Mouse (Mus musculus) heart, embryonic 12.5 days (tissue): ENCODE measurements around the gene Colec11. TPM values are rescaled to one million over a fixed set of nuclear protein-coding genes. Genes with fewer than 3 reads are reported as not detected.

Experiments used
- ATAC-seq: fragments of 200-750 bp; cut with Nextera tagmentation; 2 replicates; pipeline ENCODE4 v1.8.0; 2017; ENCODE audit warnings: moderate TSS enrichment, moderate library complexity; ENCODE audit not compliant: insufficient number of reproducible peaks, low FRiP score
- H3K27ac ChIP-seq: fragments of 300-500 bp; sonication (generic); 2 replicates; pipeline ENCODE4 v1.5.1; 2016; ENCODE audit warnings: mild to moderate bottlenecking, moderate library complexity; ENCODE audit not compliant: poor library complexity, severe bottlenecking
- H3K27me3 ChIP-seq: fragments of 300-500 bp; sonication (generic); replicated peaks from 2 replicates; pipeline ENCODE4 v1.6.1; 2016; ENCODE audit warnings: mild to moderate bottlenecking, moderate library complexity
- H3K36me3 ChIP-seq: fragments of 300-500 bp; sonication (generic); 2 replicates; pipeline ENCODE4 v1.6.1; 2016; ENCODE audit warnings: mild to moderate bottlenecking, moderate library complexity
- H3K4me1 ChIP-seq: fragments of 300-500 bp; sonication (generic); replicated peaks from 2 replicates; pipeline ENCODE4 v1.6.1; 2016; ENCODE audit warnings: mild to moderate bottlenecking
- H3K4me2 ChIP-seq: fragments of 300-500 bp; sonication (generic); 2 replicates; pipeline ENCODE4 v1.6.1; 2016; ENCODE audit warnings: mild to moderate bottlenecking, moderate library complexity
- H3K4me3 ChIP-seq: fragments of 300-500 bp; sonication (generic); 2 replicates; pipeline ENCODE4 v1.5.1; 2016; ENCODE audit warnings: mild to moderate bottlenecking
- H3K9ac ChIP-seq: fragments of 300-500 bp; sonication (generic); 2 replicates; pipeline ENCODE4 v1.6.1; 2016; ENCODE audit warnings: mild to moderate bottlenecking, moderate library complexity
- H3K9me3 ChIP-seq: fragments of 300-500 bp; sonication (generic); replicated peaks from 2 replicates; pipeline ENCODE4 v1.6.1; 2016; ENCODE audit warnings: mild to moderate bottlenecking, moderate library complexity
- WGBS: fragments of 180-500 bp; shearing (Covaris S2); methylation state at CpG from one replicate; pipeline ENCODE4 v1.1.7; 2016; 5-methylcytosine and 5-hydroxymethylcytosine counted together
- polyA plus RNA-seq: library from polyadenylated mRNA; unstranded; fragments of >200 nt; fragmentation: Nextera tagmentation; extraction: Ambion mirVana; gene quantifications from 2 replicates; pipeline ENCODE4 v1.2.1, GENCODE M21; 2016

Gene Colec11
- polyA plus RNA-seq: 6.3 and 6.5 TPM in 2 replicates

DNA sequence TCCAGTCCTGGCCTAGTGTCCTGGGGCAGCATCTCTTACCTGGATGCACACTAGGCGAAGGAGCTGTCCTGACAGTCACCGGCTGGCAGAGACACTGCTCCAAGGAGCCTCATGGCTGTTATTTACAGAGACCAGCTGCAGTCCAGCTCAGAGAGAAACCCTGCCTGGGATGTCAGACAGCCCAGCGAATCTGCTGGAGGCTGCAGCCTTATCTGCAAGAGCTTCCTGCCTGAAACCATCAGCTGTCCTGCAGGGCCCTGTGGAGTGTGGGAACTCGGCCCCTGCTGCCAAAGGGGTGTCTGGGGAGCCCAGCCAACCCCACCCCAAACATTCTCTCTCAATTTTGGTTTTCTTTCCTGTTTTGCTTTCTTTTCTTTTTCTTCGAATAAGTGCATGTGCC, at the start of gene Colec11:
TSS of gene Colec11 (minus strand) at position 183 of the 400 bp plus-strand sequence.
- H3K4me3 ChIP-seq: no peak within 1 kb of the TSS
- H3K9ac ChIP-seq: 0 out of 2 replicates have a peak within 1 kb of the TSS, but pooled peaks have one; percentile 10
- WGBS: 15% methylated on average over 5 of the region's 5 CpGs
- H3K27me3 ChIP-seq: no peaks in the 10 kb centered on the region
- H3K4me2 ChIP-seq: peak within 1 kb of the TSS; percentile 56
- H3K27ac ChIP-seq: peak within 1 kb of the TSS; percentile 75
- ATAC-seq: peak; percentile 62; the same call in 1 of the 2 replicates
- no peaks in the 10 kb centered on the region for H3K9me3 ChIP-seq
- H3K4me1 ChIP-seq: peaks cover 26% of the 10 kb centered on the region
- peaks cover 4% of the 10 kb centered on the region for H3K36me3 ChIP-seq

DNA sequence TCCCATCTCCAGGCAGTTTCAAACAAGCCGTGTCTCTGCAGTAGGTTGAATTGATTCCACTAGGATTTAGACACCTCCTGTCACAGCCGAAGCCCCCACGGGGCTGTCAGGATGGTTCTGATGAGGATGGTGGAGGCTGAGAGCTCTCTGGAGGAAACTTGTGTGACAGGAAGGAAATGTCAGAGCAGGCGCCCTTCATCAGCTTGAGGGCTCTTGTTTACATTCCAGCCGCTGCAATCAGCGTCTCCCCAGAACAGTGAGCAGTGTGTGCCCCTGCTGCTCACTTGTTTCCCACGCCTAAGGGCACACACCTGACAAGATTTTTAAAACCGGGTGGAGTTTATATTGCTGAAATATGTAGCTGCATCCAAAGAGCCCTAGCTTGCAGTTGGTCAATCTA, 44.1 kb upstream of the Colec11 start:
- 21% methylated on average over 8 of the region's 8 CpGs for WGBS
- peaks cover 11% of the 10 kb centered on the region for H3K4me1 ChIP-seq
- no peaks in the 10 kb centered on the region for H3K36me3 ChIP-seq
- H3K27ac ChIP-seq: no peak overlapping the region
- H3K9me3 ChIP-seq: no peaks in the 10 kb centered on the region
- no peak for ATAC-seq
- no peak overlapping the region for H3K4me2 ChIP-seq
- no peak overlapping the region for H3K4me3 ChIP-seq
- H3K9ac ChIP-seq: no peak overlapping the region
- H3K27me3 ChIP-seq: no peaks in the 10 kb centered on the region

DNA sequence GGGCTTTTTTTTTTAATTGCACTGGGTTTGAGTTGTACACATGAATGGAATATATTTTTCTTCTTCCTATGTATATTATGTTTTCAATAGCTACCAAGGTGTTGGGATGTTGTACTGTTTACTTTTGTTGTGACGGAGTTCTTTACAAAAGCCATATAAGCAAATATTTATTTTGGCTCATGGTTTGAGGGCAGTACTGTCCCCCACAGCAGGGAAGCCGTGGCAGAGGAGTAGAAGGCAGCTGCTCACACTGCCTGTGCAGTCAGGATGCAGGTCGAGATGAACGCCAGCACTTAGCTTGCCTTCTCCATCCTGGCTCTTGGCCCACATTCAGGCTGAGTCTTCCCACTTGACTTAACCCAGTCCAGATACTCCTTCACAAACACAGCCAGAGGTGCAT, 43.6 kb upstream of the Colec11 start:
- Histone ChIP-seq H3K27me3 (no peaks in the 10 kb centered on the region), H3K27ac (no peak overlapping the region), H3K4me3 (no peak overlapping the region), H3K9me3 (no peaks in the 10 kb centered on the region), H3K4me2 (no peak overlapping the region), H3K4me1 (peaks cover 11% of the 10 kb centered on the region), H3K36me3 (no peaks in the 10 kb centered on the region), H3K9ac (no peak overlapping the region)
- no peak for ATAC-seq
- WGBS: 56% methylated on average over 4 of the region's 4 CpGs

DNA sequence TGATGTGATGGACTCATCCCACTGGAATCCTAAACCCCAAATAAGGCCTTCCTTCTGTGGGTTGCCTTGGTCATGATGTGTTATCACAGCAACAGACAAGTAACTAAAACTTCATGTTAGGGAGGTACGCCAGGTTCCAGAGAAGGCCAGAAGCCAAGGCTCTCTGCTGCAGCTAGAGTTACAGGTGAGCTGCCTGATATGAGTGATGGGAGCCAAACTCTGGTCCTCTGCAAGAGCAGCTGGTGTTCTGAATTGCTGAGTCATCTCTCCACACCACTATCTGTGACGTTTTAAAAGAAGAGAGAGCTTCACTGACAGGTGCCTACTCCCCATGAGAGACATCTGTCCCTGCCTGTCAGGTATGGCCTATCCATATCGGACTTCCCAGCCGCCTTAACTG, 39.5 kb upstream of the Colec11 start:
- Histone ChIP-seq H3K36me3 (peaks cover 33% of the 10 kb centered on the region), H3K9ac (no peak overlapping the region), H3K4me2 (no peak overlapping the region), H3K9me3 (no peaks in the 10 kb centered on the region), H3K4me1 (peaks cover 9% of the 10 kb centered on the region), H3K27ac (no peak overlapping the region), H3K4me3 (no peak overlapping the region), H3K27me3 (no peaks in the 10 kb centered on the region)
- 79% methylated on average over 4 of the region's 4 CpGs for WGBS
- ATAC-seq: no peak

DNA sequence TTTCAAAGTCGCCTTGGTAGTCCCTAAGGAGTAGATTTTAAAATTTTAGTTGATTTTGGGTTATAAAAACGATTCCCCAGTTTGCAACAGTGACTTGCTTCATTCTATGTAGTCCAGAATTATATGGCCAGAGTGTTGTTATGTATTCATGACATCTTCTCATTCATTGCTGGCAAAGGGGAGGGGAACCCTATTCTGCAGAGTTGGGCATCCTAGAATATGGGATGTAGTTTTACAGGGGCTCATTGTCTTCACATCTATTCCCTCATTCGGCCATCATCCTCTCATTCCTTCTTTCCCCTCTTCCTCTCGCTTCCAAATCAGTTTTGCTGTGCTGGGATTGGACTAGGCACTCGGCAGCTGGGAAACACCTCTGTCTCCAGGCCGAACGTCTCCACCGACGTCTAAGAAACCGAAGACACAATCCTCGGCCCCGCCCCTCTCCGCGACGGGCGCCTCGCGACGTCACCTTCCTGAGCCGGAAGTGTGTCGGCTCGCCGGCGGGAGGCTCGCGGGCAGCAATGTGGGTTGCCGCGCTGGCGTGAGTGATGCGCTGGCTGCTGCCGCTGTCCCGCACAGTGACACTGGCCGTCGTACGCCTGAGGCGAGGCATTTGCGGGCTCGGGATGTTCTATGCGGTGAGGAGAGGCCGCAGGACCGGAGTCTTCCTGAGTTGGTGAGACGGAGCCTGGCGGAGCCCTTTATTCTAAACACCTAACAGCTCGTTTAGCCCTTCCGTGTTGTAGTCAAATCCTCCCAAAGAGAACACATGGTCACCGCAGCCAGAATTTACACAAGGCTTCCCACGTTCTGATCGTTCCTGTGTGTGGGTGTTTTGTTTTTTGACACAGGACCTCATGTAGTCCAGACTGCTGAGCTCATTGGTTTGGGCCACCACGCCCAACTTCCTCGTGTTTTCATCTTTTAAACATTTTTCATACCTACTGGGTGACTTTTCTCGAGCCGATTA, 26.2 kb upstream of the Colec11 start, which contains the start of gene Rnaseh1:
TSS of gene Rnaseh1 (plus strand) at position 462 of the 970 bp plus-strand sequence.
- ATAC-seq: peak; percentile 89
- 2% methylated on average over 52 of the region's 52 CpGs for WGBS

DNA sequence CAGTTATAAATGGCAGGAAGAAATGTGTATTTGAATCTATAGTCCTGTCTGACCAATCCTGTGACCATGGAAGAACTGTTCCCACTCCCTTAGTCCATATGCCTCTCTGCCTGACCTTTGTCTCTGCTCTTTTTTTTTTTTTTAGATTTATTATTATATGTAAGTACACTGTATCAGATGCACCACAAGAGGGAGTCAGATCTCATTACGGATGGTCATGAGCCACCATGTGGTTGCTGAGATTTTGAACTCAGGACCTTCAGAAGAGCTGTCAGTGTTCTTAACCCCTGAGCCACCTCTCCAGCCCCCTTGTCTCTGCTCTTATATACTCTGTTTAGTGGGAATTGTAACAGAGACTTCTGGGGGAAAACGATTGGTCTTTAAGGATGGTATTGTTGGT, 15.6 kb upstream of the Colec11 start:
- Histone ChIP-seq H3K27me3 (peaks cover 13% of the 10 kb centered on the region; the same call in 1 of the 2 replicates), H3K4me3 (no peak overlapping the region), H3K9me3 (no peaks in the 10 kb centered on the region), H3K4me2 (no peak overlapping the region), H3K27ac (no peak overlapping the region), H3K4me1 (peaks cover 10% of the 10 kb centered on the region), H3K9ac (no peak overlapping the region), H3K36me3 (peaks cover 9% of the 10 kb centered on the region)
- no peak for ATAC-seq
- 74% methylated on average over 2 of the region's 2 CpGs for WGBS

More for the DNA sequence above, 26.2 kb upstream of the Colec11 start, which contains the start of gene Rnaseh1:
- no peaks in the 10 kb centered on the region for H3K27me3 ChIP-seq
- H3K27ac ChIP-seq: no peak within 1 kb of the TSS; the same call in 1 of the 2 replicates
- peaks cover 14% of the 10 kb centered on the region for H3K36me3 ChIP-seq
- H3K9me3 ChIP-seq: no peaks in the 10 kb centered on the region
- H3K4me1 ChIP-seq: peaks cover 5% of the 10 kb centered on the region
- H3K4me2 ChIP-seq: peak within 1 kb of the TSS; percentile 72
- H3K4me3 ChIP-seq: peak within 1 kb of the TSS; percentile 84
- peak within 1 kb of the TSS; percentile 84 for H3K9ac ChIP-seq

DNA sequence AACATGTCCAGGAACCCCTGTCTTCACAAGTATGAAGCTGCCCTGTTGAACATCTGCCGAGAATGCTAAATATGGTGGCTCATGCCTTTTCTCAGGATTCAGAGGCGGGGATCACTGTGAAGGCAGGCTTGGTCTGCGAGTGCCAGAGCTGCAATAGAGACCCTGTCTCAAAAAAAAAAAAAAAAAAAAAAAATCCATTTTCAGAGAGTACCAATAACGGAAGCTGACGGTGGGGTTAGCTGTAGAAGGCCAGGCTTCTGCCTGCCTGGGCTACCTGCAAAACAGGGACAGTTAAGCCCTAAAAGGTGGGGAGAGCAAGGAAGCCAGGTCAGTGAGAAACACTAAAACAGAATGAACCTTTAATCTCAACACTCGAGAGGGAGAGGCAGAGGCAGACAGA, 13.4 kb upstream of the Colec11 start:
- Histone ChIP-seq H3K27me3 (no peaks in the 10 kb centered on the region), H3K9me3 (no peaks in the 10 kb centered on the region), H3K27ac (no peak overlapping the region), H3K4me1 (peaks cover 21% of the 10 kb centered on the region), H3K9ac (no peak overlapping the region), H3K4me2 (peak overlapping the region; percentile 87), H3K4me3 (peak overlapping the region; percentile 94), H3K36me3 (peaks cover 32% of the 10 kb centered on the region)
- WGBS: 85% methylated on average over 6 of the region's 6 CpGs
- no peak for ATAC-seq

DNA sequence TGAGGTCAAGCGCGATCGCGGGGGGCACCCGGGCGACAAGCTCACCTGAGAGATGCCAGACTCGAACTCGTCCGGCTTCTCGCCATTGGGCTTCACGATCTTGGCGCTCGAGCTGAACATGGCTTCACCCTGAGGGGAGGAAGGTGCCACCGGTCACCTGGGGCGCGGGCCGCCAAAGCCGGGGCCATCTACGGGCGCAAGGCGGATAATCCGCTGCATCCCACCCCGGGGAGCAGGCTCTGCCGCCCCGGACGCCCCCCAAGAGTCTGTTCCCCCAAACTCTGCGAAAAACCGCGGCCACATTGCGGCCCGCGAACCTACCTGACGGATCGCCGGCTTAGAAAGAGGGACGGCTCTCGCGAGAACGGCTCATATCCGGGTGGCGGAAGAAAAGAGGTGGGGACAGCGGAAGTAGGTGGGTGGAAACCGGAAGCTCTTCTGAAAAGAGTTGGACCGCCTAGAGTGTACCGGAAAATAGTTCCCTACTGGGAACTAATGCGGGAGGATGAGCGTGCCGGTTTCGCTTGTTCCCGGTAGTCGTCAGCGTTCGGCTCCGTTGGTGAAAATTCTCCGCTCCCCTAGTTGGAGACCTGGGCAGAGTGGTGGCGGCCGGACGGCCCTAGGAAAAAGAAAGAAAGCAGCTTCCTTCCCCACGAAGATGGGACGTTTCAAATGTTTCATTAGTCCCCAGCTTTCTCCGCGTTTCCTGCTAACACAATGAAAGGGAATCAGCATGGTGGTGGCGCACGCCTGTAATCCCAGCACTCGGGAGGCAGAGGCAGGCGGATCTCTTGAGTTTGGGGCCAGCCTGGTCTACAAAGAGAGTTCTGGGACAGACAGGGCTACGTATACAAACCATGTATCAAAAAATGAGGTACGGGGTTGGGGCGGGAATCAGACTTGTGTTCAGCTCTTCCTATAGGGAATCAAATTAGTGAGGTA, 12.6 kb upstream of the Colec11 start, which contains the start of gene Rps7:
TSS of gene Rps7 (minus strand) at position 419 of the 942 bp plus-strand sequence.
- Histone ChIP-seq H3K9ac (peak within 1 kb of the TSS; percentile 98), H3K27ac (peak within 1 kb of the TSS; percentile 89), H3K4me3 (peak within 1 kb of the TSS; percentile 94), H3K27me3 (no peaks in the 10 kb centered on the region), H3K36me3 (peaks cover 39% of the 10 kb centered on the region), H3K4me1 (peaks cover 21% of the 10 kb centered on the region), H3K4me2 (peak within 1 kb of the TSS; percentile 87), H3K9me3 (no peaks in the 10 kb centered on the region)
- peak; percentile 96 for ATAC-seq
- WGBS: 4% methylated on average over 68 of the region's 69 CpGs

DNA sequence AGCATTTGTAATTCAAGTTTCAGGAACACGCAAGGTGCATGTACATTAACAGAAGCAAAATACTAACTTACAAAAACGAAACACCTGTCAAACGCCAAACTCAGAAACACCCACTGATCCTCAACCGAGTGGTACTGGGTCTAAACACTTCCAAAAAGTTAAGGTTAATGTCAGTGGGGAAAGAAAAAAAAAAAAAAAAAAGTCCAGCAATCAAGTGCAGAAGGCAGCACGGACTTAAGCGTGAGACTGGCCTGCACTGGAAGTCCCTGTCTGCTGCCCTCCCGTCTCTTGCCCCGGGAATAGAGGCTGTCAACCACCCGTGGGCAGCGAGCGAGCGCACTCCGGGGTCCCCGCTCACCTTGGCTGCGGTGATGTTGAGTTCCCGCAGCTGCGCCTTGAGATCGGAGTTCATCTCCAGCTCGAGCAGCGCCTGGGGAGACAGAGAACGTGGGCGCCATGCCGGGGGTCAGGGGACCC, 11.9 kb upstream of the Colec11 start:
- H3K36me3 ChIP-seq: peaks cover 46% of the 10 kb centered on the region
- peak overlapping the region; percentile 87 for H3K4me2 ChIP-seq
- peak overlapping the region; percentile 94 for H3K4me3 ChIP-seq
- peaks cover 21% of the 10 kb centered on the region for H3K4me1 ChIP-seq
- 0 out of 2 replicates have a peak, but pooled peaks have one; percentile 6 for ATAC-seq
- peak overlapping the region; percentile 98 for H3K9ac ChIP-seq
- no peaks in the 10 kb centered on the region for H3K9me3 ChIP-seq
- WGBS: under 1% methylated on average over 23 of the region's 23 CpGs
- no peaks in the 10 kb centered on the region for H3K27me3 ChIP-seq
- peak overlapping the region; percentile 89 for H3K27ac ChIP-seq

DNA sequence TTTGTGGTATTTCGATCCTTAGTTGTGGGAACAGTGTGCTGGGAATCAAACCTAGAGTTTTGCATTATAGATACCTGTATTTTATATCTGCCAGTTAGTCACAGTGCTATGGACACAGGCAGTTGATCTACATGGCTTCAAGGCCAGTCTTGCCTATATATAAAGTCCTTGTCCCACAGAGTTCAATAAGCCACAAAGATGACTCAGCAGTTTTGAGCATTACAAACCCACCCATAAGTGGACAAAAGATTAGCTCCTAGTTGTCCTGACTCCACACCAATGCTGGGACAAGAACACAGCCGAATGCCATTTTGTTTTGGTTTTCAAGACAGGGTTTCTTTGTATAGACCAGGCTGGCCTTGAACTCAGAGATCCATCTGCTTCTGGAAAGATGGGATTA, 5.3 kb upstream of the Colec11 start:
- no peaks in the 10 kb centered on the region for H3K27me3 ChIP-seq
- H3K27ac ChIP-seq: no peak overlapping the region
- H3K36me3 ChIP-seq: peaks cover 56% of the 10 kb centered on the region
- H3K9ac ChIP-seq: no peak overlapping the region
- no peaks in the 10 kb centered on the region for H3K9me3 ChIP-seq
- H3K4me1 ChIP-seq: peaks cover 10% of the 10 kb centered on the region
- no peak overlapping the region for H3K4me2 ChIP-seq
- 88% methylated on average over 2 of the region's 2 CpGs for WGBS
- no peak overlapping the region for H3K4me3 ChIP-seq
- ATAC-seq: no peak
